Mouse (Mus musculus) adrenal gland, adult 8-10 months (tissue): ENCODE measurements around the gene Gm45140. TPM values are rescaled to one million over a fixed set of nuclear protein-coding genes. Genes with fewer than 3 reads are reported as not detected.

ENCODE experiments used
- DNase-seq: peaks from one replicate; pipeline ENCODE4 v3.0.0; 2022
- total RNA-seq, 4 experiments: library from RNA; stranded (reverse); gene quantifications; 2 replicates each; pipeline ENCODE4 v1.2.4; 2022

Gene Gm45140
- total RNA-seq, 4 experiments from 2014 or later, result 2.5 to 5.2 (median 3.2) TPM

DNA sequence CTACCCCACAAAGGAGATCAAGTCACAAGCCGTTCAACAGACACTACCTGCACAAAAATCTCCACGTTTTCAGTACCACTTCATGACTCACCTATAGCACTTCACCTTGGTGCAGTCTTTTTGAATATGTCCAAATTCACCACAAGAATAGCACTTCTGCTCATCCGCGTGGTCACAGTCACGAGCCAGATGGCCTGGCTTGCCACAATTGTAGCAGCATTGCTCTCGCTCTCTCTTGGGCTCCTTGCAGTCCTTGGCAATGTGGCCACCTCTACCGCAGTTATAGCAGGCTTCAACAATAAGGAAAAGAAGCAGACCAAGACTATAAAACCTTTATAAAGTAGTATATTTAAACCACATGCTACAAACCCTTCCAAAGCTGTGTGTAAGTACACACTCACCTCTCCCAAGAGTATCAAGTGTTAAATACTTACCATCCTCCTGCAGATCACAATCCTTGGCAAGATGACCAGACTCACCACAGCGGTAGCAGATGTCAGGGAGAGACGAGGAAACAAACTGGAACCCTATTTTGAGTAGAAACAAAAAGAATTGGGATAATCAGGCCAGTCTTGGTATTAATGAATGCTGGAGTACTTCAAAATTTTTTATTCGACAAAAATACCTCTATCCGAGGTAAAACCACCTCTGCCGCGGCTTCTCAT is 9.6 kb upstream of the Gm45140 start:
- DNase-seq, result no peak

DNA sequence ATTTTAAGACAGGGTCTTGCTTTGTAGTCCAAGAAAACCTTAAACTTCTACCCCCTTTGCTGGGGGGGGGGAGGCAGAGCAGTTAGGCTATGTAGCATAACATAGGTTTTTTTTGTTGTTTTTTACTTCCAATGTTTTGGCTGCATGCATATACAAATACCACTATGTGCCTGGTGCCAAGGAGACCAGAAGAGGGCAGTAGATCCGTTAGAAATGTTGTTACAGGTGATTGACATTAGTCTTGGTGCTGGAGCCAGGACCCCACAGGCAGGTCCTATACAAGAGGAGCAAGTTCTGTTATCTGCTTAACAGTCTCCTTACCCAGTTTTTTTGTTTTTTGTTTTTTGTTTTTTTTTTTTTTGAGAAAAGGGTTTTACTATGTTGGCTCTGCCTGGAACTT is 6.7 kb upstream of the Gm45140 start:
- DNase-seq, result no peak

DNA sequence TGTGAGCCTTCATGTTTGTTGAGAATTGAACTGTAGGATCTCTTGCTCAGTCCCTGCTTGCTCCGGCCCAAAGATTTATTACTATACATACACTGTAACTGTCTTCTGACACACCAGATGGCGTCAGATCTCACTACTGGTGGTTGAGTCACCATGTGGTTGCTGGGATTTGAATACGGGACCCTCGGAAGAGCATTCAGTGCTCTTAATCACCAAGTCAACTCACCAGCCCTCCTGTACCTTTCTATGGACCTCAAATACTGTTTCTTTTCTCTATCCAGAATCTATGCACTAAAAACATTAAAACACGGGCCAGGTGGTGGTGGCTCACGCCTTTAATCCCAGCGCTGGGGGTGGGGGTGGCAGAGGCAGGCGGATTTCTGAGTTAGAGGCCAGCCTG is 6.0 kb upstream of the Gm45140 start:
- DNase-seq, result no peak

DNA sequence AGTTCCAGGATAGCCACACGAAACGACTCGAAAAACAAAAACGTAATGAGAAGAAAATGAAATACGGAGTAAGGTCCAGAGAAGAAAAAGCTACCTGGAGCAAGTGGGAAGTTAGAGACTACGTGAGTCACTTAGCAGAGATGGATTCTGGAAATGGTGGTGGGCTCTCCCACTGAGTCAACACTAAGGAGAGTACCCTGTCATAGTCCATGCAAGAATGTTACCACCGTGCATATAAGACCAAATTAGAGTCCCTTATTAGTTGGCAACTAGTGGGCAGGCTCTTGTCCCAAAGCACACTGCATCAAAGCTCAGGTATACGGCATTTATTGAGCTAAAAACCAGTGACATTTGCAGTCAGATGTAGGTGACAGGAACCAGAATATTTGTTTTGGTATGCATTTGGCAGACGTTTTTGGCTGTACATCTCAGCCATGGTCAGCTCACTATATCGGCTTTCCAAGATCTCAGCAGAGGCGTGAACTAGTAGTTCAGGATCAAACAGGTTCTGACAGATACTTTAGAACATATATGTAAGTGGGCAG is 4.3 kb upstream of the Gm45140 start:
- no peak for DNase-seq

DNA sequence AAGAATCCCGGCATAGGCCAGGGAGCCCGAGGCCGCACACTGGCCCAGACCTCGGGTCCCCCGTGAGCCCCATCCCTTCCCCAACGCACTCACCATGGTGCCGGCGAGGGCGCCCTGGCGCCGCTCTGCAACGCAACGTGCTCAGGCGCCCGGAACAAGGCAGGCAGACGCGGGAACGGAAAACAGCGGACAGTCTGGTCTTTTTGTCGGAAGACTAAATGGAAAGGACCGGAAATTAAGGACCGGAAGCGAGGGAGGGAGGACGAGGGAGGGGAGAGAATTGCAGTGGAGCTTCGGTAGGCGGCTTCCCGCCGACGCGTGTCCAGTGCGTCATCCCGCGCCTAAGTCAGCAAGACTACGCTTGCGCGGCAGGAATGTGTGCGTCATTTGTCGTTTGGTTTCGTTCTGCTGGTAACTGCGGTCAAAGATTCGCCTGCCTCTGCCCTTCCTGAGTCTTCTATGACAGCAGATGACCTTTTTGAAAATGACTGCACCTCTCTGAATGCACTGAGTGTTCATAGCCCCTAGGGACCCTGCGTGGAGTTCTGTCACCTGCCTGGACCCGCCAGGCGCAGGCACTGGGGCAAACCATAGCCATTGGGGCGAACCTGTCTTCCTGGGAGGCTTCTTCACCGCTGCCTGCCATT is 3.1 kb upstream of the Gm45140 start, which contains the start of gene Isy1:
Isy1 (minus strand) TSS at position 248 of the 647 bp plus-strand sequence.
- peak; percentile 97 for DNase-seq

DNA sequence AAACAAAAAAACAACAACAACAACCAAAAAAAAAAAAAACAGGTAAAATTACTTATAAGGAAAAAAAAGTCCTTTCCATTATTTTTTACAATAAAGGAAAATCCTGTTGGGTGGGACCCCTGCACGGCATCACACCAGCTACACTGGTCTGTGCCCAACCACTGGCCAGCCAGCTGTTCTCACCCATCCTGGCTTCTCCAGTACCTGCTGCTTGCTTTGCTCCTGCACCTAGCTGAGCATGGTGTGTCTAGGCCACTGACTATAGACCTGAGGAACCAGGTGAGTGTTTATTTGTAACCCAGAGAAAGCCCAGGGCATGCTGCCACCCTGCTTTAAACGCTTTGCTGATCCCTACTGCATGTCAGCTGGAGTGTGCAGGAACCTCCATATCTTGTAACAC is 15.2 kb downstream of the Gm45140 start:
- no peak for DNase-seq

DNA sequence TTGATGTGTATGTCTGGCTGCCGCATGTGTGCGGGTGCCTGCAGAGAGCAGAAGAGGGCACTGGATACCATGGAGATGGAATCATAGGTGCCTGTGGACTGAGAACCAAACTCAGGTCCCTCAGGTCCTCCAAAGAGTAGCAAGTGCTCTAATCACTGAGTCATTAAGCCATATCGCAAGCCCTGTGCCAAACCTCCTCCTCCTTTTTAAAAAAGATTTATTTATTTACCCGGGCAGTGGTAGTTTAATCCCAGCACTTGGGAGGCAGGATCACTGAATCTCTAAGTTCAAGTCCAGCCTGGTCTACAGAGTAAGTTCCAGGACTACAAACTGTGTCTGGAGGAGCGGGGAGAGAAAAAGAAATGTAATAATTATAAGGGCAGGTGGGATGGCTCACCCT is 21.1 kb downstream of the Gm45140 start:
- DNase-seq, result no peak

DNA sequence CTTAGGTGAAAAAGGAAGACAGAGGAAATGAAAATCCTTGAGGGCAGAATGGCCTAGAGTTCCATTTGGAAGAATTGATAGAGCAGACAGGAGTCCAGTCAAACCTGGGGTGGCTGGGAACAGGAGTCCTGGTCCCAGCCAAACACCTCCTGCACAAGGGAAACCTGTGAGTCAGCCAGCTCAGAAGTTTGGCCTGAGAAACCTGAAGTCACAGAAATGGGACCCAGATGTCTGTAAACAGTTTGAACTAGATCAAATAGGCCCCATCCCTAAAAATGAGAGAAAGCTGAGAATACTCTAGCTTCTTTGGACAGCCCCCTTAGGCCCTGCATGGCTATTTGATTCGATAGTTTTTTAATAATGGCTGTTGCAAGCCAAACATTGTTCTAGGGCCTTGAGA is 22.9 kb downstream of the Gm45140 start:
- no peak for DNase-seq

DNA sequence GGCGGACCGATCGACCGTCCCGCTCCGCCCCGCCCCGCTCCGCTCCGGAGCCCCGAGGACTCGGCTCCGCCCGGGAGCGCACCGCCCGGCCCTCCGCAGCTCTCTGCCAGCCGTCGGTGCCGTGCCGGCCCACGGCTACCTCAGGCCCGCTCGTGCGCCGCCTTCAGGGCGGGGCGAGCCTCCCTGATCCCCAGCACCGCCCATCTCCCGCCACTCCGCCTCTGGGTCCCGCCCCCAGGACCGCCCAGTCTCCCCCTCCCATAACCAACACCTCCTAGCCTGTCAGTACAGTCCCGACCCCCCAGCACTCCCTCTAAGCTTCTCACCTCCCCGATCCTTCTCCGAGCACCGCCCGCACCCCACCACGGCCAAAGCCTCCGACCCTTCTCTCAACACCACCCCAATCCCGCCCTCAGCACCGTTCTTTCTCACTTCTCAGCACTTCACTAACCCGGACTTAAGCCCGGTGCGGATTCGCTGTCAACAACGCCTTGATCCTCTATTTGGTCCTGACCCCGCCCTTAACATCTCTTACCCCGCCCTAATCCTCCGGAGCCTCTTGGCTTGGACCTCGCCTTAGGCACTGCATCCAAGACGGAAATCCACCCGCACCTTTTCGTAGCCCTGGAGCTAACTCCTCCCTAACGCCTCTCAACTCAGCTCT is 23.8 kb downstream of the Gm45140 start, which contains the start of gene Rab43:
Rab43 (minus strand) TSS at position 490 of the 664 bp plus-strand sequence.
- DNase-seq, result peak; percentile 91

DNA sequence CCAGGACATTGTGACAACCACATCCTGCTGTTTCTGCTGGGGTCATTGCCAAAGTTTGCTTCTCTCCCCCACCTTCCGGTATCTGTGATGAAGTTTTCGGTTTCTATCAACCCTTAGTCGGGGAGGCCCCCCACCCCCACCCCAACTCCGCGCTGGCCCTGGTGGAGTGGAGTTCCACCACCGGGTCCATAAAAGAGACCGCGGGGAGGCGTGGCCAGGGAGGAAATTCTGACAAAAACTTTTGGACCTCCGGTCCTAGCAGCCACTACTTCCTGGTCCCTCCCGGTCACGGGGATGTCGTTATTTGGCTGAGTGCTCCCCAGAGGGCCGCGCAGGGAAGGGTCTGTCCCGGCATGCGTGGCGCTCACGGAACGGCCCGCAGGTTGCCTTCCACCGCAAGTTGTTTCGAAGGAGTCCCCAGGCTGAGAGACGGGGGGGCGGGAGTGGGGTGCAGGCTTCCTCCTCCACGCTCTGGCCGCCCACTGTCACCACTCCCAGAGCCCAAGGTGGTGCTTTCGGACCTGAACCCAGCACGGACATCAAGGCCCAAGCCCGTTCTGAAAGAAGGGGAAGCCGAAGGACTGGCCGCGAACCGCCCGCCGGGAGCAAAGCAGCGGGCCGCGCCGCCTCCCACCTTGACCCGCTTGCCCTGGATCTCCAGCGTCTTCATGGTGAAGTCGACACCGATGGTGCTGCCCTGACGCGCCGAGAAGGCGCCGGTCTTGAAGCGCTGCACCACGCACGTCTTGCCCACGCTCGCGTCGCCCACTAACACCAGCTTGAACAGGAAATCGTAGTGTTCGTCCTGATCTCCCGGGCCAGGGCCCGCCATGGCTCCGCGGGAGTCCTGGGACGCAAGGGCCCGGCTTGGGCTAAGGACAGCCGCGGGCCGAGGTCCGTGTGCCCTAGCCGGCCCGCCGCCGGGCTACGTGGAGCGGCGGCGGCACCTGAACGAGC is 24.6 kb downstream of the Gm45140 start:
- peak; percentile 70 for DNase-seq

DNA sequence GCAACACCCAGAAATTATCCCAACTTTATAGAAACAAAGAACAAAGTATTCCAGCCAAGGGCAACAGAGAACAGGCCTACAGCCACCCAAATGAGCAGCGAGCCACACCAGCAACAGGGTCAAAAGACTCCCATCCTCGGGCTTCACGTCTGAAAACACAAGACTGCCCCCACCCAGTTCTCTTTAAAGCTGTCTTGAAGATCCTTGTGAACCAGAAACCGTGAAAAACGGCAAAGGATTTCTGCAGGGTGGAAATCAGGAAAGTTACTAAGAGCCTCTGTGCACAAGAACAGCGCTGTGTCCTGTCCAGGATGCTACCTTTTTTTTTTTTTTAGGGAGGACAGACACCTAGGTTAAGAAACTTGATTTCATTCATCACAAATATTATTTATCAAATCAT is 25.3 kb downstream of the Gm45140 start:
- no peak for DNase-seq

DNA sequence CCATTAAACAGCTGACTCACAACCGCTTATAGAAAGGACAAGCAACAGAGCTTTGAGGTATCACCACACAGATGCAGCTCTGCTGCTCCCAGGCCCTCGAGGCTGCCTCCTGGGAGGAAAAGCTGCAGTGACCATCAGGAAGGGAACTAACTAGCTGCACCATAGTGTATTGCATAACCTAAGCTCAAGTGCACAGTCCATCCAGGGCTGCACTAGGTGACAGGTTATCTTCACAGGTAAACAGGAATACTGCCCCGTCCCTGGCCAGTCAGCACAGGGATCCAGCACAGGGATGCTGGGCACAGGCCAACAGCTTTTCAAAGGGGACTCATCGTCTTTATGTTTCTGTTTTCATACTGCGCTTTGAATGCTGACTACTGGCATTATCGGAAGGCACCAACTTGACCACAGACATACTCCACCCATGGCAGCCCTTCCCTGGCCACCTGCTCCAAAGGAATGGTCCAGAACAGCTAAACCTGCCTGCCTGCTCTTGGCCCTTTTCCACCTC is 25.9 kb downstream of the Gm45140 start:
- no peak for DNase-seq

DNA sequence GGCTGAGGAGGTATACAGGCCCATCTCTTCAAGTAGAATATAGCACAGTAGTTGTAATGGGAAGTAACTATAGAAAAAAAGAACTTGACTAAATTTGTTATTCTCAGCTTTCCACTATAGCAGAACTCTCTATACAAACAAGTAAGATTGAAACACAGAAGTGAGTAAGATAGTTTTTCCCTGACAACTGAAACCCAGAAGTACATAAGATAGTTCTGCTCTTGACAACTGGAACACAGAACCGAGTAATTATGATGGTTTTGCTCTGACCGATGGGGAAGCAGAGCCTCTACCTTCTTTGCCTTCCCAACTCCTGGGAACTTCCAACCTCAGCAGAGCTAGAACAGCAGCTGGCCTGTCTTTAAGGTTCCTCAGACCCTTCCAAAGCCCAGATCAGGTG is 26.5 kb downstream of the Gm45140 start:
- no peak for DNase-seq

DNA sequence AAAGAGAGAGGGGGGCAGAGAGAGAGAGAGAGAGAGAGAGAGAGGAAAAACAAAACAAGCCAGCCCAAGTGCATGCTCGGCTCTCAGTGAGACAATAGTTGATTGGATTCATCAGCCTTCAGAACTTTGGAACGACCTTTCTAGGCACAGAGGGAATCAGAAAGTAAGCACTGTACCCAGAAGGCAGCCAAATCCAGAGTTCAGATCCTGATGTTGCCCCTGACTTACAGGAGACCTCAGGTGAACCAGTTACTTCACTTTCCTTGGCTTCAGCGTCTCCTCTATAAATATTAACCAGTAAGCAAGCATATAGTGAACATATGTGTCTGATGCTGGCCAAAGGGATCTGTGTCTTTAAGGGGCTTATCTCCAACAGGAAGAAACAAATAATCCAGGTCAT is 27.1 kb downstream of the Gm45140 start:
- no peak for DNase-seq

DNA sequence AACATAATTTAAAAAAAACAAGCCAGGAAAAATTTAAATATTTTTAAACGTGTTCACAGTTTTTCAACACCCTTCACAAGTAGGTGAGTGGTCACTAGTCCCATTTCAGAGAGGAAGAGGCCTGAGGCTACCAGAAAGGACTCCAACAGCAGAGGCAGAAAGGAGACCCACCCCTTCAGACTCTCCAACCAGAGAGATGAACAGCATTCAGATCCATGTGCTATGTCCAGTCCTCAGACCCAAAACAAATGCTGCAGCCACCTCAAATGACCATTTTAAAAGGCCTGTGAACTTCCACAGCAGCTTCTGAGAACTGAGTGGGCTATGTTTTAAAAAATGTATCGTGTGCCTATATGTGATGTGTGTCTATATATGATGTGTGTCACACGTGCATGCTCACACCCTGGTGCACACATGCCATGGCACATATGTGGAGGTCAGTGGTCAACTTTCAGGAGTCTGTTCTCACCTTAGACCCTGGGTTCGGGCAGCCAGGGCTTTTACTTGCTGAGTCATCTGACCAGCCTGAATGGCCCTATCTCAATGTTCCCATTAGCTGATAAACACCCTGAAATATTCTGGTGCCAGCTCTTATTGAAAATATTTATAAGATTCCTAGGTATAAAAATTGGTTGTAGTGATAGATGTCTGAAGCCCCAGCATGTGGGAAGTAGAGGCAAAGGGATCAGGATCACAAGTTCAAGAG is 27.7 kb downstream of the Gm45140 start:
- DNase-seq, result no peak

DNA sequence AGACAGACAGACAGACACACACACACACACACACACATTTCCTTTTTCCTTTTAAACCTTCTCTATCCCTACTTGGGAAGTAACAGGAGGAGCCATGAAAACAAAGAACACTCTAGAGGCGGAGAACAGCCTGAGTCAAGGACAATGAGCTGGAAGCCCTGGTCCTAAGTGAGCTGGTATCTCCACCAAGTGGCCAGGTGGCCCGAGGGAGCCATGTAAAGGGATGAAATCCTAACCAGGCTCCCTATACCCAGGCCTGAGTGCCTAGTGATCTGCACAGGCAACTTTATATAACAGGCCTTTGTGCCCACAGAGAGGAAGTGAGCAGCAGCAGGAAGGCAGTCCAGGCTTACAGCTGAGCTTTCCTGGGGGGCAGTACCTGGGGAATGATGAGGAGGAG is 28.7 kb downstream of the Gm45140 start:
- DNase-seq, result no peak

DNA sequence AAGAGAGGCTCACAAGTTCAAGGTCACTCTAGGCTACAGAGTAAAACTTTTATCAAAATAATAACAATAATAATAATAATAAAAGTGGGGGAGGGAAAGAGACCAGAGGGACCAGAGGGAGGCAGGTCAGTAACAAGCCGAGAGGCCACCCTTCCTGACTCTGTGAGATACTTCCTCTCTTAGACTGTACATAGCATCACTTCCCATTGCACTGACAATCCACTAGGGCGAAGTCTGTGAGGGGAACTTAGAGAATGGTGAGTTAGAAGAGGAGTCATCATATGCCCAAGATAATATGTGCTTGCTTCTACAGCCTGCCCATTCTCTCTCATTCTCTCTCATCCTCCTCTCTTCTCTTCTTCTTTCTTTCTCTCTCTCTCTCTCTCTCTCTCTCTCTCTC is 29.6 kb downstream of the Gm45140 start:
- no peak for DNase-seq

DNA sequence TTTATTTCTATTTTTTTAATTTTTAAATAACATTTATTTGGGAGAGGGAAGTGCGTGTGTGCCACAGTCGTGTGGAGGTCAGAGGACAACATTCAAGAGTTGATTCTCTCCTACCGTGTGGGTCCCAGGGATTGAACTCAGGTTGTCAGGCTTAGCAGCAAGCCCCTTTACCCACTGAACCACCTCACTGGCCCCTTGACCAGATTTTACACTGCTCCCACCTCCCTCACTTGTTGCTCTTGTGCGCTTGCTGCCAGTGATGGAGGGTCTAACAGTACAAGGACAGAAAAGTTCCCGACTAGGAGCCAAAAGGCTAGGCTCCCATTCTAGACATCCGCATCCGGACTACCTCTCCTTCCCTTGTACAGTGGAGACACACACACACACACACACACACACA is 30.1 kb downstream of the Gm45140 start:
- no peak for DNase-seq

DNA sequence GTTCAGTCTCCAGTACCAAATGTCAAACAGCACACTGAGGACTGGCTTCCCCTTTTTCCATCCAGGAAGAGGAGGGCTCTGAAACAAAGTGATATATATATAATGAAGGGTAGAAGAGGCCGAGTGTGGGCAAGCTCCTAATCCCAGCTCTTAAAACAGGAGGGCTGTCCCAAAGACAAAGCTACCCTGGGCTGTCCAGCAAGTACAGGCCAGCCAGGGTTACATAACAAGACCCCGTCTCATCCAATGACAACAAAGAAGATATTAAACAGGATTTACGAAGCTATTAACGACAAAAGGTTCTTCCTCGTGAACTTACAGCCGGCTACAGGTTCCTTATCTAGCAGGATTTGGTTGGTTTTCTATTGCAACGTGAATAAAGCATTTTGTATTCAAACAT is 30.7 kb downstream of the Gm45140 start:
- DNase-seq, result no peak

DNA sequence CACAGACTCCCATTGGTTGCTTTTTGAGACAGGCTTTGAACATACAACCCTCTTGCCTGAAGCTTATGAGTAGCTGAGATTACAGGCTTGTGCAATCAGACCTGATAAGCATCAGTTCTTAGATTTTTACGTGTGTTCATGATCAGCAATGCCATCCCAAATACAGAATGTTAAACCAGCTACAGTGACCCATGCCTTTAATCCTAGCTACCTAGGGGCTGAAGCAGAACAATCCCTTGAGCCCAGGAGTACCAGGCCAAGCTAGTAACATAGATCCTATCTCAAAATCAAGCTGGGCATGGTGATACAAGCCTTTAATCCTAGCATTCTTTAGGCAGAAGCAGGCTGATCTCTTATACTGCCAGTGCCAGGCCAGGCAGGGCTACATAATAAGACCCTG is 31.6 kb downstream of the Gm45140 start:
- DNase-seq, result no peak

DNA sequence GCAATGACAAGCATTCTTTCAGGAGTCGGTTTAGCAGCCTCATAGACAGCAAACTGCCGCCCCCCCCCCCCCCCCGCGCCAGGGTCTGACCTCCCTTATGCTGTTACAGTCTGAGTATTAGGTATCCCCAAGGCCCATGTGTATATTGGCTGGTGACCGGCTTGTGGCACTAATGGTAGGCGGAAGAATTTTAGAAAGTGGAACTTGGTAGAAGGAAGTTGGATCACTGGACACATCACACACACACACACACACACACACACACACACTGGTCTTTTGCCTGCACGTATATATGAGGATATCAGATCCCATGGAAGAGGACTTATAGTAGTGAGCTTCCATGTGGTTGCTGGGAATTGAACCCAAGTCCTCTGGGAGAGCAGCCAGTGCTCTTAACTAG is 33.1 kb downstream of the Gm45140 start:
- no peak for DNase-seq

DNA sequence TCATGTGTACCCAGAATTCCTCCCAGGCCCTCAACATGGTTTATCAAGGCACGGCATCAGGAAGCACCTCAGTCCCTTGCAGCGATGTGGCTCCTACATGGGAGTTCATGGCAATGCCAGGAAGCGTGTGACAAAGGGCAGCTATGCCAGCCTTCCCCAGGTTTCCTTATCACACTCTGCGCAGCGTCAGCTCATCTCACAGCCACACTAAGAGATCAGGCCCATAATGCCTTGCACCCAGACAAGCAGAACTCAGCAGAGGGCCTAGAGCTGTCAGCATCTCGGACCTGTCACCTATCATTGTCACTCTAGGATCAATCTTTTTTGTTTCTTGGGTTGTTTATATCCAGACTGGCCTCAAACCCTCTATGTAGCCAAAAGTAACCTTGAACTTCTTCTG is 36.0 kb downstream of the Gm45140 start:
- DNase-seq, result no peak
